Mouse (Mus musculus) mesoderm, embryonic 11.5 days (tissue): Measurements from ENCODE around the gene Arhgap15.
A peak's percentile ranks its signal among the peaks of the same experiment; 100 is the strongest.

Experiments
- DNase-seq: peaks from one replicate; pipeline ENCODE4 v3.0.0-alpha.2; 2012; ENCODE audit warnings: low read depth, low spot score

Gene Arhgap15

GRCm38 (mm10) chr2:44304971-44305808, 556.6 kb downstream of the Arhgap15 start:
- DNase-seq = peak; percentile 41

GRCm38 (mm10) chr2:44306137-44306536, 557.5 kb downstream of the Arhgap15 start:
- DNase-seq = no peak

GRCm38 (mm10) chr2:44309124-44309523, 560.5 kb downstream of the Arhgap15 start:
- no peak for DNase-seq

GRCm38 (mm10) chr2:44309556-44309955, 560.9 kb downstream of the Arhgap15 start:
- no peak for DNase-seq

- no peak for DNase-seq
Measured at GRCm38 (mm10) chr2:44310095-44310748, 561.6 kb downstream of the Arhgap15 start.

GRCm38 (mm10) chr2:44311216-44311615, 562.6 kb downstream of the Arhgap15 start:
- DNase-seq = peak; percentile 28

GRCm38 (mm10) chr2:44313573-44313972, 564.9 kb downstream of the Arhgap15 start:
- no peak for DNase-seq

- no peak for DNase-seq
Measured at GRCm38 (mm10) chr2:44318436-44318835, 569.8 kb downstream of the Arhgap15 start.

GRCm38 (mm10) chr2:44319479-44319878, 570.9 kb downstream of the Arhgap15 start:
- DNase-seq = no peak

GRCm38 (mm10) chr2:44323813-44324212, 575.2 kb downstream of the Arhgap15 start:
- DNase-seq = no peak

- no peak for DNase-seq
Measured at GRCm38 (mm10) chr2:44333295-44333694, 584.7 kb downstream of the Arhgap15 start.

- no peak for DNase-seq
Measured at GRCm38 (mm10) chr2:44334006-44334405, 585.4 kb downstream of the Arhgap15 start.

GRCm38 (mm10) chr2:44334517-44334916, 585.9 kb downstream of the Arhgap15 start:
- no peak for DNase-seq

- no peak for DNase-seq
Measured at GRCm38 (mm10) chr2:44336720-44337354, 588.2 kb downstream of the Arhgap15 start.

- DNase-seq = no peak
Measured at GRCm38 (mm10) chr2:44338467-44338866, 589.8 kb downstream of the Arhgap15 start.

- peak; percentile 20 for DNase-seq
Measured at GRCm38 (mm10) chr2:44341091-44341571, 592.5 kb downstream of the Arhgap15 start.

GRCm38 (mm10) chr2:44344861-44345260, 596.2 kb downstream of the Arhgap15 start:
- DNase-seq = no peak

GRCm38 (mm10) chr2:44345325-44345945, 596.8 kb downstream of the Arhgap15 start:
- DNase-seq = no peak

GRCm38 (mm10) chr2:44346184-44346583, 597.6 kb downstream of the Arhgap15 start:
- DNase-seq = no peak

GRCm38 (mm10) chr2:44347781-44348180, 599.2 kb downstream of the Arhgap15 start:
- no peak for DNase-seq

- no peak for DNase-seq
Measured at GRCm38 (mm10) chr2:44349101-44349500, 600.5 kb downstream of the Arhgap15 start.

GRCm38 (mm10) chr2:44352885-44353284, 604.3 kb downstream of the Arhgap15 start:
- DNase-seq = no peak
